Mouse (Mus musculus): ENCODE measurements around the gene Atf2. TPM values are rescaled to one million over a fixed set of nuclear protein-coding genes. Genes with fewer than 3 reads are reported as not detected.

The Atf2 gene
- polyA plus RNA-seq, 1 experiment from 2014 or later: 62.2 TPM

- no peak overlapping the region for H3K4me3 ChIP-seq (replicated peaks)
- no peaks in the 10 kb centered on the region for H3K4me1 ChIP-seq
- H3K27me3 ChIP-seq: no peaks in the 10 kb centered on the region
- no peak overlapping the region for H3K27ac ChIP-seq (replicated peaks)
- no peak for ATAC-seq (ENCODE audit: insufficient number of reproducible peaks, low FRiP score, low TSS enrichment, low read depth)
- no peaks in the 10 kb centered on the region for H3K9me3 ChIP-seq (replicated peaks)
- H3K36me3 ChIP-seq: no peaks in the 10 kb centered on the region
- H3K9ac ChIP-seq: no peak overlapping the region
- WGBS: 55% methylated on average over 4 of the region's 4 CpGs
- H3K4me2 ChIP-seq (replicated peaks): no peak overlapping the region
Measured at GRCm38 (mm10) chr2:73798136-73798535, 94.3 kb downstream of the Atf2 start.

- 52% methylated on average over 19 of the region's 19 CpGs for WGBS
- Histone ChIP-seq H3K27ac (replicated peaks) (no peak overlapping the region), H3K4me1 (0 out of 2 replicates have a peak, but pooled peaks cover 6% of the 10 kb centered on the region), H3K9me3 (replicated peaks) (no peaks in the 10 kb centered on the region), H3K27me3 (no peaks in the 10 kb centered on the region), H3K9ac (no peak overlapping the region), H3K4me2 (replicated peaks) (no peak overlapping the region), H3K36me3 (no peaks in the 10 kb centered on the region), H3K4me3 (replicated peaks) (no peak overlapping the region)
- ATAC-seq (ENCODE audit: insufficient number of reproducible peaks, low FRiP score, low TSS enrichment, low read depth): no peak
Measured at GRCm38 (mm10) chr2:73791846-73792630, 100.4 kb downstream of the Atf2 start.

GRCm38 (mm10) chr2:73790332-73790731 is 102.1 kb downstream of the Atf2 start:
- H3K36me3 ChIP-seq: no peaks in the 10 kb centered on the region
- no peak overlapping the region for H3K4me2 ChIP-seq (replicated peaks)
- H3K9me3 ChIP-seq (replicated peaks): no peaks in the 10 kb centered on the region
- H3K4me1 ChIP-seq: 0 out of 2 replicates have a peak, but pooled peaks cover 6% of the 10 kb centered on the region
- no peaks in the 10 kb centered on the region for H3K27me3 ChIP-seq
- no peak for ATAC-seq (ENCODE audit: insufficient number of reproducible peaks, low FRiP score, low TSS enrichment, low read depth)
- WGBS: 56% methylated on average over 2 of the region's 2 CpGs
- H3K27ac ChIP-seq (replicated peaks): no peak overlapping the region
- H3K4me3 ChIP-seq (replicated peaks): no peak overlapping the region
- H3K9ac ChIP-seq: no peak overlapping the region

DNA sequence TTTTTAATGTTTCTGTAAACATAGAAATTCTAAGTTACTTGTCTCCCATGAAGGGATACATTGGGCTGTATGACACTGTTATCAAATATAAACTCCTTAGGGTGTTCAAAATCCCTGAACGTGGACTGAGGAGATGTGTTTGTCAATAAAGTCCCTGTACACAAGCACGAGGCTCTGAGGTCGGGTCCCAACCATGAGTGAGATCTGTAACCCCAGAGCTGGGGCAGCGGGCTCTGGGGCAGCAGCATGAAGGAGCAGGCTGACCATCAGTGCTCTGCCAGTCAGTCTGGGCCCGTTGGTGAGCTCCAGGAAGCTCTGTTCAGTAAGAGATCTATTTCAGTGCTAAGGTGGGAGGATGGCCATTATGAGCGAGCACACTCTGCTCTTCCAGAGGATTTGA is 104.0 kb downstream of the Atf2 start:
- Histone ChIP-seq H3K36me3 (no peaks in the 10 kb centered on the region), H3K27ac (replicated peaks) (no peak overlapping the region), H3K4me2 (replicated peaks) (no peak overlapping the region), H3K9ac (no peak overlapping the region), H3K4me3 (replicated peaks) (no peak overlapping the region), H3K27me3 (no peaks in the 10 kb centered on the region), H3K9me3 (replicated peaks) (no peaks in the 10 kb centered on the region), H3K4me1 (0 out of 2 replicates have a peak, but pooled peaks cover 6% of the 10 kb centered on the region)
- WGBS: 74% methylated on average over 6 of the region's 6 CpGs
- ATAC-seq (ENCODE audit: insufficient number of reproducible peaks, low FRiP score, low TSS enrichment, low read depth): no peak

DNA sequence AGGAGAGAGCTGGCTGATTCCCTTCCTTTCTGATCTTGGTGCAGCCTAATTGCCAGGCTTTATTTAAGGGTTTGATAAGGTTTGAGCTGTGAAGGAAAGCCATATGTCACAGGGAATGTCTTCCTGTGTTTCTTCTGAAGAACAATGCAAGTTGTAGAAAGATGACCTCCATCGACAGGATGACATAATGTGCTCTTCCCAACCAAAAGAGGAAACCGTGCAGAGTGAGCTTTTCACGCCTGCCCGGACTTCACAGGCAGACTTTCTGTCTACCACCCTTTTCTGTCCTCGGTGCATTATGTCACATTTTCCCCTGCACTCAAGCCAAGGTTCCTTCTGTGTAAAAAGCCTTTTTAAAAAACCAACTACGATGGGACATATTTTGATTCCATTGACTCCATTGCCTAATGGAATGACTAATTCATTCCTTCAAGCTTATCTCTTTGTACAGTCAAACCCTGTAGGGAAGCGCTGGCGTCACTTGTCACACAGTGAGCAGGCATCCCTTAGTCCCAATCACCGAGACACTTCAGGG is 110.0 kb downstream of the Atf2 start:
- Histone ChIP-seq H3K4me3 (replicated peaks) (no peak overlapping the region), H3K27me3 (peaks cover 4% of the 10 kb centered on the region; the same call in 1 of the 2 replicates), H3K27ac (replicated peaks) (no peak overlapping the region), H3K9ac (no peak overlapping the region), H3K9me3 (replicated peaks) (no peaks in the 10 kb centered on the region), H3K36me3 (no peaks in the 10 kb centered on the region), H3K4me2 (replicated peaks) (no peak overlapping the region), H3K4me1 (no peaks in the 10 kb centered on the region)
- no peak for ATAC-seq (ENCODE audit: insufficient number of reproducible peaks, low FRiP score, low TSS enrichment, low read depth)
- WGBS: 55% methylated on average over 9 of the region's 9 CpGs

GRCm38 (mm10) chr2:73780321-73781010 is 112.0 kb downstream of the Atf2 start:
- 0 out of 2 replicates have a peak, but pooled peaks cover 3% of the 10 kb centered on the region for H3K4me1 ChIP-seq
- WGBS: 71% methylated on average over 14 of the region's 14 CpGs
- no peaks in the 10 kb centered on the region for H3K9me3 ChIP-seq (replicated peaks)
- H3K36me3 ChIP-seq: no peaks in the 10 kb centered on the region
- no peak overlapping the region for H3K27ac ChIP-seq (replicated peaks)
- no peak overlapping the region for H3K4me3 ChIP-seq (replicated peaks)
- no peak overlapping the region for H3K4me2 ChIP-seq (replicated peaks)
- peaks cover 4% of the 10 kb centered on the region; the same call in 1 of the 2 replicates for H3K27me3 ChIP-seq
- no peak overlapping the region for H3K9ac ChIP-seq
- no peak for ATAC-seq (ENCODE audit: insufficient number of reproducible peaks, low FRiP score, low TSS enrichment, low read depth)

DNA sequence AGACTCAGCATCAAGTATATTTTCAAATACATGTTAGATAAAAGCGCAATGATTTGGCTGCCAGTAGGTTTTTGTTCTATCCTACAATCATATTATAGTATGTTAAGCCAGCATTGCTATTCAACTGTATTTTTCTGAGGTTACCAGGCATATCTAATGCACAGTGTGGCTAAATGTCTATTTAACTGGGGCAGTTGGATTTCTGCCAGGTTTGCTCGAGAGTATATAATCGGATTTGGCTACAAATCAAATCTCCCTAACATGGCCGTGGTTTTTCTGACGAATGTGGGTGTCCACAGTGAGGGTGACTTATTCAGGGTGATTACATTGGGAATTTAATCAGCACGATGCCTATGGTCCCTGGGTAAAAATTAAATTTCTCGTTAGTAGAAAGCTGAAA is 112.6 kb downstream of the Atf2 start:
- no peak for ATAC-seq (ENCODE audit: insufficient number of reproducible peaks, low FRiP score, low TSS enrichment, low read depth)
- 39% methylated on average over 7 of the region's 7 CpGs for WGBS
- H3K4me2 ChIP-seq (replicated peaks): no peak overlapping the region

DNA sequence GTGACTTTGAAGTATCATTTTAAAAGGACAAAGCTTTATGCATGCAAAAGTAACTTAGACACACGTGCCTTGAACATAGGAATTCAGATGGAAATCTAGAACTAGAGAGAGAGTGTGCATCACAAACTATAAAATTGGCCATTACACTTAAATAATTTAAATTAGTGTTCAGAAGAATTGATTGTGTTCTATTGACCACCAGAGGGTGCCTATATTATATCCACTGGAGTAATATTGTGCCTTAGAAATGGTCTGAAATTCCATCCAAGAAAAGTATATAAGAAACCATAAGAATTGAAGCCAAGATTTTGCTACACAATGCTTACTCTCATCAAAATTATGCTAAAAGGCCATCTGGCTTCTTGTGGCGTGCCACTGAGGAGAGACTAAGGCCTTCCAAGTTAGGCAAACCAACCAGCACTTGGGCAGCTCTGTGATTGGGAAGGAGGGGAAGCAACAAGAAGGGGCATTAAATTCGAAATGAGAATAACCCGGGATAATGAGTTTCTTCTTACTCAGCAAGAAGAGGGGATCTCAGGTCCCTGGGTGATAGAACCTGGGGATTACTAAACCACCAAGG is 113.3 kb downstream of the Atf2 start:
- WGBS: 62% methylated on average over 4 of the region's 4 CpGs
- ATAC-seq (ENCODE audit: insufficient number of reproducible peaks, low FRiP score, low TSS enrichment, low read depth): no peak
- Histone ChIP-seq H3K9ac (no peak overlapping the region), H3K4me2 (replicated peaks) (no peak overlapping the region), H3K4me3 (replicated peaks) (no peak overlapping the region), H3K36me3 (no peaks in the 10 kb centered on the region), H3K4me1 (0 out of 2 replicates have a peak, but pooled peaks cover 3% of the 10 kb centered on the region), H3K27ac (replicated peaks) (no peak overlapping the region), H3K9me3 (replicated peaks) (no peaks in the 10 kb centered on the region), H3K27me3 (peaks cover 4% of the 10 kb centered on the region; the same call in 1 of the 2 replicates)

More for the DNA sequence above, 112.6 kb downstream of the Atf2 start:
- Histone ChIP-seq H3K9ac (no peak overlapping the region), H3K4me3 (replicated peaks) (no peak overlapping the region), H3K27ac (replicated peaks) (no peak overlapping the region), H3K4me1 (0 out of 2 replicates have a peak, but pooled peaks cover 3% of the 10 kb centered on the region), H3K9me3 (replicated peaks) (no peaks in the 10 kb centered on the region), H3K27me3 (peaks cover 4% of the 10 kb centered on the region; the same call in 1 of the 2 replicates), H3K36me3 (no peaks in the 10 kb centered on the region)

DNA sequence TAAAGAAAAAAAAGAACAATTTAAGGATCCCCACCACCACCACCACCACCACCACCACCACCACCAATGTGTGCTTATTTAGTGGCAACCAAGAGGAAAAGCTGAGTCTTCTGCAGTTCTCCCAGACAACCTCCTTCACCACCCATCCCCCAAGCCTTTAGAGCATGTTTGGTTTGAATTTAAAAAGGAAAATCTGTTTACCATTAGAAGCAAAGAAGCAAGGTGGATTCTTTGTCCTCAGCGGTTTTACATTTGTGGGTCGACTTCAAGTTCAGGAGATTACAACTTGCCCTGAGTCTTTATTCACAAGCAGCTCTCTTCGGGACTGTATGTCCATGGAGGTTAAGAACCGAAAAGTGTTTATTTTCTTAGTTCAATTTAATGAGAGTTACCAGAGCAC is 115.5 kb downstream of the Atf2 start:
- no peak for ATAC-seq (ENCODE audit: insufficient number of reproducible peaks, low FRiP score, low TSS enrichment, low read depth)
- Histone ChIP-seq H3K36me3 (no peaks in the 10 kb centered on the region), H3K4me1 (0 out of 2 replicates have a peak, but pooled peaks cover 3% of the 10 kb centered on the region), H3K9ac (no peak overlapping the region), H3K4me3 (replicated peaks) (no peak overlapping the region), H3K27ac (replicated peaks) (no peak overlapping the region), H3K4me2 (replicated peaks) (no peak overlapping the region), H3K9me3 (replicated peaks) (no peaks in the 10 kb centered on the region), H3K27me3 (peaks cover 4% of the 10 kb centered on the region; the same call in 1 of the 2 replicates)
- WGBS: 15% methylated on average over 4 of the region's 4 CpGs

- H3K27me3 ChIP-seq: peaks cover 4% of the 10 kb centered on the region; the same call in 1 of the 2 replicates
- H3K36me3 ChIP-seq: no peaks in the 10 kb centered on the region
- ATAC-seq (ENCODE audit: insufficient number of reproducible peaks, low FRiP score, low TSS enrichment, low read depth): no peak
- peak overlapping the region; percentile 60 for H3K4me3 ChIP-seq (replicated peaks)
- H3K9me3 ChIP-seq (replicated peaks): no peaks in the 10 kb centered on the region
- H3K4me2 ChIP-seq (replicated peaks): peak overlapping the region; percentile 89
- no peak overlapping the region for H3K27ac ChIP-seq (replicated peaks)
- H3K4me1 ChIP-seq: 0 out of 2 replicates have a peak, but pooled peaks cover 3% of the 10 kb centered on the region
- WGBS: under 1% methylated on average over 22 of the region's 22 CpGs
- peak overlapping the region; percentile 55 for H3K9ac ChIP-seq
Measured at GRCm38 (mm10) chr2:73775683-73776310, 116.6 kb downstream of the Atf2 start.

Data from embryonic facial prominence, embryonic 15.5 days (tissue).